Mouse (Mus musculus) E14TG2a.4 (cell line): ENCODE data around the gene Ablim1.

Experiments used
- H3K27me3 ChIP-seq: 2 replicates; pipeline ENCODE4 v1.6.1; 2014; ENCODE audit warnings: low read length, control low read depth; ENCODE audit not compliant: insufficient read depth
- H3K36me3 ChIP-seq: 2 replicates; pipeline ENCODE4 v1.6.1; 2014; ENCODE audit warnings: low read length, control low read depth; ENCODE audit not compliant: insufficient read depth
- H3K4me1 ChIP-seq: replicated peaks from 2 replicates; pipeline ENCODE4 v1.6.1; 2014; ENCODE audit warnings: low read depth, low read length, control low read depth
- H3K4me3 ChIP-seq: replicated peaks from 2 replicates; pipeline ENCODE4 v1.5.1; 2014; ENCODE audit warnings: mild to moderate bottlenecking, low read length
- H3K9me3 ChIP-seq: 2 replicates; pipeline ENCODE4 v1.6.1; 2014; ENCODE audit warnings: low read length, control low read depth
- CTCF ChIP-seq: conservative IDR thresholded peaks from 2 replicates; pipeline ENCODE4 v1.5.1; 2014; ENCODE audit warnings: low read length
- NANOG ChIP-seq: IDR thresholded peaks from 2 replicates; pipeline ENCODE4 v1.6.1; 2014; ENCODE audit warnings: borderline replicate concordance, low read length, mixed read lengths
- POU5F1 ChIP-seq: IDR thresholded peaks from 2 replicates; pipeline ENCODE4 v1.6.1; 2014; ENCODE audit warnings: low read length, borderline replicate concordance

The Ablim1 gene

GRCm38 (mm10) chr19:57301961-57302395 is 12.7 kb downstream of the Ablim1 start:
- no peak overlapping the region for H3K4me3 ChIP-seq
- no peaks in the 10 kb centered on the region for H3K36me3 ChIP-seq
- H3K9me3 ChIP-seq, result no peaks in the 10 kb centered on the region
- no peak for TF ChIP-seq CTCF
- no peak for TF ChIP-seq NANOG
- TF ChIP-seq POU5F1, result no peak
- no peaks in the 10 kb centered on the region; the same call in 1 of the 2 replicates for H3K27me3 ChIP-seq
- peaks cover 6% of the 10 kb centered on the region for H3K4me1 ChIP-seq

GRCm38 (mm10) chr19:57298006-57298405 is 16.7 kb downstream of the Ablim1 start:
- no peak overlapping the region for H3K4me3 ChIP-seq
- H3K27me3 ChIP-seq, result peaks cover 3% of the 10 kb centered on the region; the same call in 1 of the 2 replicates
- TF ChIP-seq POU5F1, result no peak
- no peak for TF ChIP-seq NANOG
- no peak for TF ChIP-seq CTCF
- no peaks in the 10 kb centered on the region for H3K9me3 ChIP-seq
- H3K4me1 ChIP-seq, result peaks cover 10% of the 10 kb centered on the region
- no peaks in the 10 kb centered on the region for H3K36me3 ChIP-seq

DNA sequence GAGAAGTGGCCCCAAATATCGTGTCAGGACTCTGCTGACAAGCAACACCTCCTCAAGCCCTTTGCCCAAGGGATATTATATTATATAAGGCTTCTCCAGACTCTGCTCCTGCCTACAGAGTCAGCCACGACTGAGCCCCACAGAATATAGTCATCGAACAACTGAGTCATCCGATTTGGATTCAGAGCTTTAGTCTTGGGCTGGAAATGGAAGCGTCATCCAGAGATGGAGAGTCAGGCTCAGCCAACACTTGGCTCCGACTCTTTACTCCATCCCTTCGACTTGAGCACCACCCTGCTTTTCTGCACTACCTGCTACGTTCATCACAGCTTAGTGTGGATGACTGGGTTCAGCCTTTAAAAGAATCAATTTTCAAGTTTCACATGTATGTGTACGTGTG is 17.3 kb downstream of the Ablim1 start:
- Histone ChIP-seq H3K4me3 (no peak overlapping the region), H3K27me3 (peaks cover 3% of the 10 kb centered on the region; the same call in 1 of the 2 replicates), H3K36me3 (no peaks in the 10 kb centered on the region), H3K9me3 (no peaks in the 10 kb centered on the region), H3K4me1 (peaks cover 10% of the 10 kb centered on the region)
- TF ChIP-seq CTCF (no peak), NANOG (no peak), POU5F1 (no peak)

DNA sequence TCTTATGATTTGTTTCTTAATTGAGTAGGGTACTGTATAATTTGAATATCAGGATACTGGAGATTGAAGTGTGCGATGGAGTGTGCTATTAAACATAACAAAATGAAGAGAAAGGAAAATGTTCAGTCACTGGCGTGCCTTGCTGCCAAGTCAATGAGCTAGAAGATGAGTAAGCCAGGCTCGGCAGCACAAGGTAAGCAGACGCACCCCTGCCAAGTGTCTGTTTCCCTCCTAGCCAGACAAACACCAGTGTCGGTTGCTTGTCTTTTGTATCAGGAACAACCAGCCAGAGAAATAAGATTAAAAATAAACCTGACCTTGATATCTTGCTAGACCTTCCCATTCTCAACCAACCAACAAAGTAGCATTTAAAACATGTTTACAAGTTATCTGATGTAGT is 18.2 kb downstream of the Ablim1 start:
- no peak for TF ChIP-seq CTCF
- no peak for TF ChIP-seq POU5F1
- no peak for TF ChIP-seq NANOG
- Histone ChIP-seq H3K4me1 (peaks cover 10% of the 10 kb centered on the region), H3K9me3 (no peaks in the 10 kb centered on the region), H3K4me3 (no peak overlapping the region), H3K27me3 (peaks cover 3% of the 10 kb centered on the region; the same call in 1 of the 2 replicates), H3K36me3 (no peaks in the 10 kb centered on the region)

DNA sequence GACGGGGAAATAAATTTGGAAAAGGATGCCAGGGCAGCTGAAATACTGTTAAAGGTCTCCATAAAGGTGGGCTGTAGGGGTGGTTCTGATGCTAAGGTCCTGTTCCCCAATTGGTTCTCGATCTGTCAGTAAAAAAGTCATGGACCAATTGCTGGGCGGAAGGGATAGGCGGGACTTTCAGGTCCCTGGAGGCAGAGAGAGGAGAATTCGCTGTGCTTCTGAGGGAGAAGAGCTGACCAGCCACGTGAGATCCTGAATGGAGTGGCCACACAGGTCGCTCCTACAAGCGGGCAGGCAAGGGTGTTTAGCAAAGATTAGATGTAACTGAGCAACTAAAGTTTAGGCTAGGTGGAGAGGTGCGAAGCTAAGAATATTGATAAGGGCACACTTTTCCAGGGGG is 19.2 kb downstream of the Ablim1 start:
- no peak for TF ChIP-seq CTCF
- no peak for TF ChIP-seq NANOG
- no peak for TF ChIP-seq POU5F1
- Histone ChIP-seq H3K36me3 (no peaks in the 10 kb centered on the region), H3K27me3 (peaks cover 6% of the 10 kb centered on the region; the same call in 1 of the 2 replicates), H3K4me3 (no peak overlapping the region), H3K9me3 (no peaks in the 10 kb centered on the region), H3K4me1 (peaks cover 10% of the 10 kb centered on the region)

- Histone ChIP-seq H3K4me3 (no peak overlapping the region), H3K27me3 (peaks cover 6% of the 10 kb centered on the region; the same call in 1 of the 2 replicates), H3K9me3 (no peaks in the 10 kb centered on the region), H3K36me3 (no peaks in the 10 kb centered on the region), H3K4me1 (peaks cover 10% of the 10 kb centered on the region)
- TF ChIP-seq POU5F1, result no peak
- no peak for TF ChIP-seq CTCF
- no peak for TF ChIP-seq NANOG
Observed at GRCm38 (mm10) chr19:57294356-57294755, 20.4 kb downstream of the Ablim1 start.

DNA sequence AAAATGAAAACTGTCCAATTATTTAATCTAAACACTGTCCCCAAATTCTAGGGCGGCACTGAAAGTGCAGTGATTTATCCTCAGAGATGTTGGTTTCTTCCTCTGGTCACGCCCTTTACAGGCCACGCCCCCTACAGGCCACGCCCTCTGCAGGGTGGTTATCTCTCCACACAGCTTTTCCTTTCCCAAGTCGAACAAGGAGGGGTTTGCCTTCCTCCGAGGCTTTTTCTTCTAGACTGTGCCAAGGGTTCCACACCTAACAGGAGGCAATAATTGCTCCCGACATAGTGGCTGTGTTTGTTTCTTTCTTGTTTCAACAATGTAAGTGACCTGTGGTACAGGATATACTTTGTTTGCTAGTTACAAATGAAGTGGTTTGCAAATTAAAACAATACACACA is 21.0 kb downstream of the Ablim1 start:
- Histone ChIP-seq H3K4me3 (no peak overlapping the region), H3K27me3 (peaks cover 6% of the 10 kb centered on the region; the same call in 1 of the 2 replicates), H3K9me3 (no peaks in the 10 kb centered on the region), H3K4me1 (peaks cover 10% of the 10 kb centered on the region), H3K36me3 (no peaks in the 10 kb centered on the region)
- no peak for TF ChIP-seq CTCF
- no peak for TF ChIP-seq POU5F1
- no peak for TF ChIP-seq NANOG

DNA sequence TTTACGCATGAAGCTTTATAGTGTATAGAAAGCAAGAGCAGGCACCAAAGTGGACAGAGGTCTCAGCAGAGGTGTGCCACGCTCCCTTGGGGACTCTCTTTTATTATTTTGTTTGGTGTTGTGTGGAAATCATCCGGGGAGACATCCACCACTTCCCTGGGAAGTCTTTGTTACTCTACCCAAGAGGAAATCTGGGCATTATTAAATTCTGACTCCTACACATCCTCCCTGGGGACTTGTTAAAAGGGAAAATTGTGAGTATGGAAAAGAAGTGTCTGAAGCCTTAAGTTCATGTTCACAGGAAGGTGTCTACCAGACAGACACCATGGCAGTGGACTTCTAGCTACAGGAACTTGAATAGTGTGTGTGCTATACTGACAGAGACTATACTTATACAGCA is 31.4 kb downstream of the Ablim1 start:
- H3K4me1 ChIP-seq, result no peaks in the 10 kb centered on the region
- H3K36me3 ChIP-seq, result no peaks in the 10 kb centered on the region
- 0 out of 2 replicates have a peak, but pooled peaks cover 5% of the 10 kb centered on the region for H3K27me3 ChIP-seq
- no peak overlapping the region for H3K4me3 ChIP-seq
- TF ChIP-seq NANOG (no peak), CTCF (no peak), POU5F1 (no peak)
- H3K9me3 ChIP-seq, result no peaks in the 10 kb centered on the region

DNA sequence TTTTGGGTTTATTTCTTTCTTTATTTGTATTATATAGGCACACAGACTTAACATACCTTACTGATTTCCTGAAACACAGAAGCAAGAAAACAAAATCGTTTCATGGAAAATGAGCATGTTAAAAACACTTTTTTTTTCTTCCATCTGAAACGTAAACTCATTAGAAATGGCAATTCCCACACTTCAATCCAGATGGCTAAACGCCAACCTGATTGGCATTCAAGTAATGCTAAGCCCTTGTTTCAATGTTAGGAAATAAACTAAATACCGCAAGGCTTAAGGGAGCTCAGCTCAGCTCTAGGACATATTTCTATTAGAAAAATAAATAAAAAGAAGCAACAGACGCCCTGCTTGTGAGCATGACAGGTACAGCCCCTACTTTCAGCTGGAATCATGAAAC is 32.1 kb downstream of the Ablim1 start:
- Histone ChIP-seq H3K27me3 (peaks cover 11% of the 10 kb centered on the region; the same call in 1 of the 2 replicates), H3K4me3 (no peak overlapping the region), H3K9me3 (no peaks in the 10 kb centered on the region), H3K36me3 (no peaks in the 10 kb centered on the region), H3K4me1 (no peaks in the 10 kb centered on the region)
- TF ChIP-seq NANOG, result no peak
- no peak for TF ChIP-seq CTCF
- no peak for TF ChIP-seq POU5F1

GRCm38 (mm10) chr19:57279666-57280065 is 35.1 kb downstream of the Ablim1 start:
- no peak for TF ChIP-seq CTCF
- no peak for TF ChIP-seq POU5F1
- TF ChIP-seq NANOG, result no peak
- Histone ChIP-seq H3K9me3 (no peaks in the 10 kb centered on the region), H3K36me3 (no peaks in the 10 kb centered on the region), H3K4me3 (no peak overlapping the region), H3K4me1 (peaks cover 10% of the 10 kb centered on the region), H3K27me3 (peaks cover 11% of the 10 kb centered on the region; the same call in 1 of the 2 replicates)
